Mouse (Mus musculus) forebrain, embryonic 14.5 days (tissue): ENCODE data around the gene BC049715. TPM values are rescaled to one million over a fixed set of nuclear protein-coding genes. Genes with fewer than 3 reads are reported as not detected.
"Not testable (repeated sequence)": the region's sequence is repeated elsewhere in the genome, so short reads cannot be mapped to it uniquely, and the experiment has no call there.

Experiments
- ATAC-seq: fragments of 200-750 bp; cut with Nextera tagmentation; 2 replicates; pipeline ENCODE4 v1.8.0; 2017; ENCODE audit warnings: mild to moderate bottlenecking, moderate library complexity
- DNase-seq: peaks from one replicate; pipeline ENCODE4 v3.0.0-alpha.2; 2015; ENCODE audit warnings: low spot score
- H3K27ac ChIP-seq: fragments of 300-500 bp; sonication (generic); 2 replicates; pipeline ENCODE4 v1.5.1; 2014; ENCODE audit warnings: low read depth, mild to moderate bottlenecking, control low read depth, low read length, moderate library complexity
- H3K27me3 ChIP-seq: fragments of 300-500 bp; sonication (generic); replicated peaks from 2 replicates; pipeline ENCODE4 v1.6.1; 2014; ENCODE audit warnings: low read length, control low read depth, mixed read lengths; ENCODE audit not compliant: control insufficient read depth, insufficient read depth
- H3K36me3 ChIP-seq: fragments of 300-500 bp; sonication (generic); 2 replicates; pipeline ENCODE4 v1.6.1; 2014; ENCODE audit warnings: low read length, control low read depth; ENCODE audit not compliant: control insufficient read depth, insufficient read depth
- H3K4me1 ChIP-seq: fragments of 300-500 bp; sonication (generic); 2 replicates; pipeline ENCODE4 v1.6.1; 2014; ENCODE audit warnings: antibody characterized with exemption, low read length, control low read depth; ENCODE audit not compliant: control insufficient read depth, insufficient read depth
- H3K4me2 ChIP-seq: fragments of 300-500 bp; sonication (generic); 2 replicates; pipeline ENCODE4 v1.6.1; 2014; ENCODE audit warnings: mild to moderate bottlenecking, control low read depth, low read length
- H3K4me3 ChIP-seq: fragments of 300-500 bp; sonication (generic); 2 replicates; pipeline ENCODE4 v1.5.1; 2014; ENCODE audit warnings: low read depth, low read length, control low read depth
- H3K9ac ChIP-seq: fragments of 300-500 bp; sonication (generic); 2 replicates; pipeline ENCODE4 v1.6.1; 2014; ENCODE audit warnings: mild to moderate bottlenecking, low read length, control low read depth, moderate library complexity
- H3K9me3 ChIP-seq: fragments of 300-500 bp; sonication (generic); replicated peaks from 2 replicates; pipeline ENCODE4 v1.6.1; 2016; ENCODE audit warnings: low read length, control low read depth, mixed read lengths; ENCODE audit not compliant: control insufficient read depth
- WGBS: fragments of 180-500 bp; shearing (Covaris S2); extraction: QIAGEN DNeasy Blood & Tissue Kit; methylation state at CpG from one replicate; pipeline ENCODE4 v1.1.7; 2014; 5-methylcytosine and 5-hydroxymethylcytosine counted together
- polyA plus RNA-seq: library from polyadenylated mRNA; unstranded; fragments of >200 nt; fragmentation: Nextera tagmentation; extraction: Ambion mirVana; gene quantifications from 2 replicates; pipeline ENCODE4 v1.2.1, GENCODE M21; 2014

Gene BC049715
- polyA plus RNA-seq, 1 experiment from 2014 or later: 0.86 TPM

GRCm38 (mm10) chr6:136865360-136865759, 37.9 kb downstream of the BC049715 start:
- WGBS: 95% methylated on average over 5 of the region's 5 CpGs
- H3K4me3 ChIP-seq: no peak overlapping the region

GRCm38 (mm10) chr6:136866150-136866549, 38.7 kb downstream of the BC049715 start:
- no peak overlapping the region for H3K4me2 ChIP-seq
- H3K36me3 ChIP-seq: no peaks in the 10 kb centered on the region
- DNase-seq (no peak), ATAC-seq (no peak)
- H3K9ac ChIP-seq: no peak overlapping the region
- no peak overlapping the region for H3K4me3 ChIP-seq
- WGBS: 86% methylated on average over 4 of the region's 4 CpGs
- no peak overlapping the region for H3K27ac ChIP-seq
- H3K4me1 ChIP-seq: no peaks in the 10 kb centered on the region
- H3K9me3 ChIP-seq: no peaks in the 10 kb centered on the region
- H3K27me3 ChIP-seq: no peaks in the 10 kb centered on the region

More at GRCm38 (mm10) chr6:136865360-136865759, 37.9 kb downstream of the BC049715 start:
- H3K4me2 ChIP-seq: no peak overlapping the region
- H3K27me3 ChIP-seq: no peaks in the 10 kb centered on the region
- no peak for ATAC-seq
- H3K36me3 ChIP-seq: no peaks in the 10 kb centered on the region
- H3K9ac ChIP-seq: no peak overlapping the region
- no peaks in the 10 kb centered on the region for H3K9me3 ChIP-seq
- H3K4me1 ChIP-seq: no peaks in the 10 kb centered on the region
- no peak overlapping the region for H3K27ac ChIP-seq
- no peak for DNase-seq

GRCm38 (mm10) chr6:136868921-136869320, 41.5 kb downstream of the BC049715 start:
- Histone ChIP-seq H3K4me2 (no peak overlapping the region), H3K27ac (no peak overlapping the region), H3K4me1 (0 out of 2 replicates have a peak, but pooled peaks cover under 1% of the 10 kb centered on the region), H3K27me3 (no peaks in the 10 kb centered on the region), H3K9me3 (no peaks in the 10 kb centered on the region), H3K36me3 (no peaks in the 10 kb centered on the region), H3K9ac (no peak overlapping the region), H3K4me3 (no peak overlapping the region)
- ATAC-seq (no peak), DNase-seq (no peak)
- WGBS: 82% methylated on average over 5 of the region's 5 CpGs

- DNase-seq (peak; percentile 71), ATAC-seq (peak; percentile 48; the same call in 1 of the 2 replicates)
- Histone ChIP-seq H3K4me2 (no peak overlapping the region), H3K4me1 (peaks cover 7% of the 10 kb centered on the region; the same call in 1 of the 2 replicates), H3K4me3 (no peak overlapping the region), H3K36me3 (no peaks in the 10 kb centered on the region), H3K9ac (no peak overlapping the region), H3K9me3 (no peaks in the 10 kb centered on the region), H3K27ac (no peak overlapping the region), H3K27me3 (no peaks in the 10 kb centered on the region)
- 18% methylated on average over 8 of the region's 8 CpGs for WGBS
Observed at GRCm38 (mm10) chr6:136874599-136874998, 47.2 kb downstream of the BC049715 start.

GRCm38 (mm10) chr6:136875670-136876069, 48.2 kb downstream of the BC049715 start, which contains the start of gene Mgp:
TSS of gene Mgp (minus strand) at chr6:136875823.
- WGBS: 65% methylated on average over 9 of the region's 9 CpGs
- DNase-seq (no peak), ATAC-seq (no peak)
- Histone ChIP-seq H3K36me3 (no peaks in the 10 kb centered on the region), H3K4me1 (peaks cover 7% of the 10 kb centered on the region; the same call in 1 of the 2 replicates), H3K4me2 (no peak within 1 kb of the TSS), H3K27ac (no peak within 1 kb of the TSS), H3K4me3 (no peak within 1 kb of the TSS), H3K9me3 (no peaks in the 10 kb centered on the region), H3K27me3 (no peaks in the 10 kb centered on the region), H3K9ac (no peak within 1 kb of the TSS)

- no peak for DNase-seq
- no peak for ATAC-seq
- no peak overlapping the region for H3K4me3 ChIP-seq
- H3K4me1 ChIP-seq: no peaks in the 10 kb centered on the region
- H3K4me2 ChIP-seq: no peak overlapping the region
- no peaks in the 10 kb centered on the region for H3K27me3 ChIP-seq
- 84% methylated on average over 8 of the region's 8 CpGs for WGBS
- no peak overlapping the region for H3K9ac ChIP-seq
- H3K27ac ChIP-seq: no peak overlapping the region
- no peaks in the 10 kb centered on the region for H3K9me3 ChIP-seq
- no peaks in the 10 kb centered on the region for H3K36me3 ChIP-seq
Observed at GRCm38 (mm10) chr6:136881678-136882077, 54.3 kb downstream of the BC049715 start.

- Histone ChIP-seq H3K4me1 (no peaks in the 10 kb centered on the region), H3K27ac (no peak overlapping the region), H3K9me3 (no peaks in the 10 kb centered on the region), H3K4me3 (no peak overlapping the region), H3K36me3 (no peaks in the 10 kb centered on the region), H3K27me3 (no peaks in the 10 kb centered on the region), H3K4me2 (no peak overlapping the region), H3K9ac (no peak overlapping the region)
- DNase-seq (no peak), ATAC-seq (no peak)
- WGBS: 87% methylated on average over 3 of the region's 3 CpGs
Observed at GRCm38 (mm10) chr6:136883431-136883915, 56.0 kb downstream of the BC049715 start.

- Histone ChIP-seq H3K4me1 (no peaks in the 10 kb centered on the region), H3K27ac (no peak overlapping the region), H3K9ac (no peak overlapping the region), H3K4me3 (no peak overlapping the region), H3K9me3 (no peaks in the 10 kb centered on the region), H3K4me2 (no peak overlapping the region), H3K27me3 (no peaks in the 10 kb centered on the region), H3K36me3 (no peaks in the 10 kb centered on the region)
- no peak for DNase-seq
- WGBS: 91% methylated on average over 6 of the region's 6 CpGs
- ATAC-seq: no peak
Observed at GRCm38 (mm10) chr6:136883961-136884360, 56.5 kb downstream of the BC049715 start.

- 50% methylated on average over 1 of the region's 1 CpGs for WGBS
- DNase-seq, H3K4me3 ChIP-seq, H3K4me2 ChIP-seq, H3K4me1 ChIP-seq, H3K9ac ChIP-seq, ATAC-seq, H3K27ac ChIP-seq, H3K9me3 ChIP-seq, H3K36me3 ChIP-seq, H3K27me3 ChIP-seq: not testable (repeated sequence)
Observed at GRCm38 (mm10) chr6:136884766-136885165, 57.3 kb downstream of the BC049715 start.
